Mouse (Mus musculus) spleen, adult 2 months (tissue): ENCODE results near the gene Fcrl6.

Experiments
- CTCF ChIP-seq: fragments of 200-500 bp; IDR thresholded peaks from 2 replicates; pipeline ENCODE4 v1.5.1; 2011; ENCODE audit warnings: mild to moderate bottlenecking, inconsistent platforms; ENCODE audit not compliant: insufficient read depth, insufficient read length, insufficient replicate concordance; ENCODE audit errors: extremely low read depth
- POLR2A ChIP-seq: fragments of 200-500 bp; IDR thresholded peaks from 2 replicates; pipeline ENCODE4 v1.6.1; 2011; ENCODE audit warnings: low read depth, low read length, inconsistent platforms

DNA sequence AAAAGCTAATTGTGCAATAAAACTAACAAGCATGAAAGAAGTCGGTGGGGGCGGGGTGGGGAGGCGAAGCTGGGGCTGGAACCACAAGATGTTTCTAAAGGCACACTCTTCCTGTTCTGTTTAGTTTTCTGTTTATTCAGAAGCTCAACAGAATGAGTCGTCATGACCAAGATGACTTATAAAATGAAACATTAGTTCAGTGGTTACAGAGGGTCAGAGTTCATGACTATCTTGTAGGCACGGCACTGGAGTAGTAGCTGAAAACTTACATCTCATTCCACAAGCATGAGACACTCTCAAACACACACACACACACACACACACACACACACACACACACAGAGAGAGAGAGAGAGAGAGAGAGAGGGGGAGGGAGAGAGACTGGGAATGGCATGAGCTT is 33.9 kb upstream of the Fcrl6 start:
- TF ChIP-seq CTCF (no peak), POLR2A (no peak)
